Mouse (Mus musculus) hindbrain, embryonic 15.5 days (tissue): ENCODE results near the gene Nudt9. TPM values are rescaled to one million over a fixed set of nuclear protein-coding genes. Genes with fewer than 3 reads are reported as not detected.

Experiments
- ATAC-seq: fragments of 200-750 bp; cut with Nextera tagmentation; 2 replicates; pipeline ENCODE4 v1.8.0; 2017; ENCODE audit warnings: low read depth, moderate number of reproducible peaks, moderate TSS enrichment; ENCODE audit not compliant: low FRiP score
- H3K27ac ChIP-seq: fragments of 300-500 bp; sonication (generic); replicated peaks from 2 replicates; pipeline ENCODE4 v1.5.1; 2015; ENCODE audit warnings: mild to moderate bottlenecking, inconsistent platforms
- H3K27me3 ChIP-seq: fragments of 300-500 bp; sonication (generic); 2 replicates; pipeline ENCODE4 v1.6.1; 2015; ENCODE audit warnings: control low read depth, inconsistent platforms
- H3K36me3 ChIP-seq: fragments of 300-500 bp; sonication (generic); 2 replicates; pipeline ENCODE4 v1.6.1; 2015; ENCODE audit warnings: control low read depth, inconsistent platforms
- H3K4me1 ChIP-seq: fragments of 300-500 bp; sonication (generic); replicated peaks from 2 replicates; pipeline ENCODE4 v1.6.1; 2015; ENCODE audit warnings: control low read depth, inconsistent platforms
- H3K4me2 ChIP-seq: fragments of 300-500 bp; sonication (generic); 2 replicates; pipeline ENCODE4 v1.6.1; 2015; ENCODE audit warnings: moderate library complexity, mild to moderate bottlenecking, inconsistent platforms
- H3K4me3 ChIP-seq: fragments of 300-500 bp; sonication (generic); 2 replicates; pipeline ENCODE4 v1.5.1; 2015; ENCODE audit warnings: mild to moderate bottlenecking, inconsistent platforms
- H3K9ac ChIP-seq: fragments of 300-500 bp; sonication (generic); 2 replicates; pipeline ENCODE4 v1.6.1; 2015; ENCODE audit warnings: inconsistent platforms
- H3K9me3 ChIP-seq: fragments of 300-500 bp; sonication (generic); 2 replicates; pipeline ENCODE4 v1.6.1; 2016; ENCODE audit warnings: control low read depth, inconsistent platforms
- WGBS: fragments of 180-500 bp; shearing (Covaris S2); methylation state at CpG from one replicate; pipeline ENCODE4 v1.1.7; 2015; 5-methylcytosine and 5-hydroxymethylcytosine counted together
- microRNA-seq: library from miRNA; unstranded; fragments of <30 nt; microRNA quantifications from one replicate; pipeline ENCODE4, GENCODE M21; 2016
- polyA plus RNA-seq: library from polyadenylated mRNA; unstranded; fragments of >200 nt; fragmentation: Nextera tagmentation; extraction: Ambion mirVana; gene quantifications from 2 replicates; pipeline ENCODE4 v1.2.1, GENCODE M21; 2015

Gene Nudt9
- polyA plus RNA-seq, 1 experiment from 2014 or later: 67.9 TPM

DNA sequence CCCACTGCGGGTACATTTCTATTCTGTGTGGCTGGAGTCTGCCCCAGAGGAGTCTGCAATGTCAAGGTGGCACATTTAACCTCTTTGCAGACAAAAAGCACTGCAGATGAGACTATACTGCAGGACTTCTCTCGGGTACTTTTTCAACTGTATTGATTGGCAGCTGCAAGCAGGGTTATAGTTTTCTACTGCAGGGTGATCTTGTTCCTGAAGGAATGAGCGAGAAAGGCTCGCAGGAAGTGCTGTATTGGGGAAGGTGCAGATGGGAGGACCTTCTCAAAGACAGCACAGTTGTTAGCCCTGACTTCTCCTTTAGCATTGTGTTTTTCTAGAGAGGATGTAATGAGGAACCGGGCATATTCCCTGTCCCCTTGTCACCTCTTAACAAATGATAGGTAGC lies 66.4 kb downstream of the Nudt9 start:
- H3K9me3 ChIP-seq: no peaks in the 10 kb centered on the region
- peak overlapping the region; percentile 52 for H3K4me2 ChIP-seq
- no peaks in the 10 kb centered on the region for H3K36me3 ChIP-seq
- peak overlapping the region; percentile 85 for H3K27ac ChIP-seq
- peak overlapping the region; percentile 34 for H3K4me3 ChIP-seq
- H3K27me3 ChIP-seq: no peaks in the 10 kb centered on the region
- H3K9ac ChIP-seq: peak overlapping the region; percentile 49
- ATAC-seq: no peak
- 17% methylated on average over 5 of the region's 5 CpGs for WGBS
- peaks cover 77% of the 10 kb centered on the region for H3K4me1 ChIP-seq

- Histone ChIP-seq H3K9ac (peak within 1 kb of the TSS; percentile 49), H3K4me3 (peak within 1 kb of the TSS; percentile 34), H3K36me3 (no peaks in the 10 kb centered on the region), H3K9me3 (no peaks in the 10 kb centered on the region), H3K4me2 (peak within 1 kb of the TSS; percentile 52), H3K27me3 (no peaks in the 10 kb centered on the region), H3K4me1 (peaks cover 65% of the 10 kb centered on the region), H3K27ac (peak within 1 kb of the TSS; percentile 85)
- WGBS: 5% methylated on average over 15 of the region's 15 CpGs
- peak; percentile 57 for ATAC-seq
Measured at GRCm38 (mm10) chr5:104113491-104114172, 67.5 kb downstream of the Nudt9 start, which contains the start of gene Sparcl1. Gene Sparcl1, minus strand, starts transcription at chr5:104113733.

Small RNA genes lying within 50 kb of the gene (microRNA-seq; reads per million reads assigned to microRNA genes)
- 3.3 reads per million, percentile 13 among the genes with 10 or more reads in this experiment for gene Mir5619

Other genes starting within 250 kb of the Nudt9 start
- 38.0 and 41.3 TPM in 2 replicates for gene Klhl8, start 135.0 kb upstream of the Nudt9 start, polyA plus RNA-seq
- not detected in 2 replicates for gene Hsd17b13, start 68.9 kb upstream of the Nudt9 start, polyA plus RNA-seq
- 3.3 and 3.6 TPM in 2 replicates for gene Hsd17b11, start 24.4 kb upstream of the Nudt9 start, polyA plus RNA-seq
- 0.59 TPM in 1 of 2 replicates, not detected in the other for gene Gm17660, start 31.3 kb downstream of the Nudt9 start, polyA plus RNA-seq
- 349 and 369 TPM in 2 replicates for gene Sparcl1, start 67.4 kb downstream of the Nudt9 start, polyA plus RNA-seq
- gene Dspp, start 124.4 kb downstream of the Nudt9 start, polyA plus RNA-seq: not detected in 2 replicates
- 0.21 and 0.33 TPM in 2 replicates for gene Dmp1, start 156.3 kb downstream of the Nudt9 start, polyA plus RNA-seq